Mouse (Mus musculus): ENCODE measurements at regions not wholly inside any gene's neighbourhood (a gene's known extent, or its start where the extent isn't known, plus 50 kb on each side); places are given as distances from the start of the nearest gene placed in this dataset.
"Not testable (repeated sequence)": the region's sequence is repeated elsewhere in the genome, so short reads cannot be mapped to it uniquely, and the experiment has no call there.

- no peak for DNase-seq (ENCODE audit: low spot score in 2 of 2)
These were observed 125.9 kb downstream of the Arrdc3 start for GRCm38 (mm10) chr13:81008864-81009766.

- no peak for DNase-seq (ENCODE audit: low spot score in 2 of 2)
These were observed 130.8 kb downstream of the Arrdc3 start for GRCm38 (mm10) chr13:81013953-81014352.

- no peak for DNase-seq (ENCODE audit: low spot score in 2 of 2)
These were observed 137.0 kb downstream of the Arrdc3 start for GRCm38 (mm10) chr13:81020106-81020747.

- DNase-seq (ENCODE audit: low spot score in 2 of 2) = no peak
These were observed 137.6 kb downstream of the Arrdc3 start for GRCm38 (mm10) chr13:81020811-81021210.

GRCm38 (mm10) chr13:81022410-81022809, 139.2 kb downstream of the Arrdc3 start:
- no peak for DNase-seq (ENCODE audit: low spot score in 2 of 2)

- DNase-seq (ENCODE audit: low spot score in 2 of 2) = not testable (repeated sequence)
These were observed 142.1 kb downstream of the Arrdc3 start for GRCm38 (mm10) chr13:81025241-81025760.

GRCm38 (mm10) chr13:81037316-81037715, 154.1 kb downstream of the Arrdc3 start:
- DNase-seq (ENCODE audit: low spot score in 2 of 2) = no peak

GRCm38 (mm10) chr13:81038736-81039135, 155.6 kb downstream of the Arrdc3 start:
- no peak for DNase-seq (ENCODE audit: low spot score in 2 of 2)

GRCm38 (mm10) chr13:81040494-81040893, 157.3 kb downstream of the Arrdc3 start:
- no peak for DNase-seq (ENCODE audit: low spot score in 2 of 2)

- DNase-seq (ENCODE audit: low spot score in 2 of 2) = no peak
These were observed 158.5 kb downstream of the Arrdc3 start for GRCm38 (mm10) chr13:81041646-81042045.

Data from frontal cortex, postnatal 14 days (tissue).